16 mouse cellular contexts compared by ENCODE assay signal in genomic region chr11:105901501-105901900, GRCm38 (mm10). TPM values are rescaled to one million over a fixed set of nuclear protein-coding genes. Genes with fewer than 3 reads are reported as not detected.
DNase-seq lines count a peak whose midpoint lies in the region; ATAC-seq lines count a peak whose summit lies in the region.
"Had no signal": no experiment of that assay in that cellular context is flagged by ENCODE, and none has a peak within 500 bp of the region (broad histone marks: within the 10 kb centered on the region; RNA-seq: fewer than 3 reads in every experiment).

No protein-coding gene starts in this region.

- H3K27ac ChIP-seq in heart, embryonic 16.5 days (ENCODE audit: low read length): peak overlapping the region; percentile 47
- H3K27ac ChIP-seq: forebrain, embryonic 13.5 days; intestine, embryonic 15.5 days; layer of hippocampus, adult 2 months; limb, embryonic 13.5 days had no signal

- peaks cover 15% of the 10 kb centered on the region; the same call in 1 of the 2 replicates for H3K36me3 ChIP-seq in heart, embryonic 16.5 days (ENCODE audit: control insufficient read depth, insufficient read depth)

- DNase-seq in heart, adult 8-10 months (ENCODE audit: low spot score): no peak
- DNase-seq in CD4-positive helper T cell, adult 2 months (ENCODE audit: low read depth, low spot score): peak; percentile 32
- peak; percentile 9 for DNase-seq in natural killer cell, adult 2 months (ENCODE audit: low spot score in 2 of 2)
- DNase-seq in spleen, postnatal 10 days (ENCODE audit: low spot score in 2 of 2): no peak
- no peak for DNase-seq in retina, embryonic 14.5 days (ENCODE audit: low spot score)
- DNase-seq: adrenal gland, adult 2 months; cerebellum, adult 2 months; heart, postnatal 36 days had no signal

- H3K9me3 ChIP-seq in heart, embryonic 16.5 days (replicated peaks; ENCODE audit: control insufficient read depth, low read length): no peaks in the 10 kb centered on the region
- H3K9me3 ChIP-seq: forebrain, embryonic 13.5 days; intestine, embryonic 15.5 days; limb, embryonic 13.5 days; megakaryocyte, embryonic 14.5 days had no signal

- no peak for ATAC-seq in heart, embryonic 16.5 days (replicated peaks; ENCODE audit: extremely low read depth, insufficient read depth, low FRiP score)
- ATAC-seq in granulocyte monocyte progenitor cell, adult 5-6 weeks (replicated peaks; ENCODE audit: poor library complexity, severe bottlenecking): peak; percentile 93
- ATAC-seq: forebrain, embryonic 13.5 days; intestine, embryonic 15.5 days had no signal

- no peak overlapping the region for H3K4me3 ChIP-seq in heart, embryonic 16.5 days (ENCODE audit: low read length)
- H3K4me3 ChIP-seq: forebrain, embryonic 13.5 days; intestine, embryonic 15.5 days; layer of hippocampus, adult 2 months; limb, embryonic 13.5 days; megakaryocyte, embryonic 14.5 days had no signal

- H3K9ac ChIP-seq in heart, embryonic 16.5 days (ENCODE audit: low read length): no peak overlapping the region
- H3K9ac ChIP-seq: forebrain, embryonic 13.5 days; intestine, embryonic 15.5 days; limb, embryonic 13.5 days had no signal

- WGBS in heart, embryonic 16.5 days: 53% methylated on average over 2 of the region's 2 CpGs

- H3K27me3 ChIP-seq in heart, embryonic 16.5 days (ENCODE audit: control insufficient read depth, insufficient read depth, low read length): no peaks in the 10 kb centered on the region
- H3K27me3 ChIP-seq: forebrain, embryonic 13.5 days; intestine, embryonic 15.5 days; limb, embryonic 13.5 days; megakaryocyte, embryonic 14.5 days had no signal

- H3K4me1 ChIP-seq in heart, embryonic 16.5 days (ENCODE audit: control insufficient read depth, insufficient read depth, low read length): peaks cover 8% of the 10 kb centered on the region; the same call in 1 of the 2 replicates
- H3K4me1 ChIP-seq: forebrain, embryonic 13.5 days; limb, embryonic 13.5 days had no signal

- no peak overlapping the region for H3K4me2 ChIP-seq in heart, embryonic 16.5 days (ENCODE audit: low read depth, low read length)
- H3K4me2 ChIP-seq: forebrain, embryonic 13.5 days; intestine, embryonic 15.5 days; limb, embryonic 13.5 days had no signal

RNA-seq across cellular contexts. Expression of gene Cyb561, which starts 51.6 kb away (rescaled TPM):
- polyA plus RNA-seq in heart, embryonic 16.5 days (2015; fragmentation: Nextera tagmentation; extraction: Ambion mirVana): 8.0 and 10.5 TPM in 2 replicates
- 10 to 100 TPM in 1 of 4 experiments, 1 to 10 TPM in 3; 7.5 to 11.0 (median 8.7) TPM for total RNA-seq in heart, adult 8-10 months (2022)
- total RNA-seq in granulocyte monocyte progenitor cell, adult 5-6 weeks (2014; fragmentation: Nextera tagmentation): 0.56 and 1.6 TPM in 2 replicates
- 0.69 and 0.82 TPM in 2 replicates for total RNA-seq in granulocyte monocyte progenitor cell, adult 5-6 weeks (2017)
- total RNA-seq: neutrophil, adult 5-6 weeks had no signal

Comparison
In these comparisons a context has a peak if more than half of its experiments do, and no peak if none do; other contexts are left out.
1. DNase-seq: peak in CD4-positive helper T cell, adult 2 months (single experiment) and natural killer cell, adult 2 months (2 of 2); none in heart, adult 8-10 months (single experiment), spleen, postnatal 10 days (0 of 2) and retina, embryonic 14.5 days (single experiment).